Mouse (Mus musculus) heart, embryonic 11.5 days (tissue): ENCODE data around the gene Myrip. TPM values are rescaled to one million over a fixed set of nuclear protein-coding genes. Genes with fewer than 3 reads are reported as not detected.
"Not testable (repeated sequence)": the region's sequence is repeated elsewhere in the genome, so short reads cannot be mapped to it uniquely, and the experiment has no call there.

Source experiments
- ATAC-seq: fragments of 200-750 bp; cut with Nextera tagmentation; replicated peaks from 2 replicates; pipeline ENCODE4 v1.8.0; 2017; ENCODE audit warnings: moderate library complexity; ENCODE audit not compliant: insufficient number of reproducible peaks, low FRiP score, low TSS enrichment
- H3K27ac ChIP-seq: fragments of 300-500 bp; sonication (generic); 2 replicates; pipeline ENCODE4 v1.5.1; 2014; ENCODE audit warnings: mild to moderate bottlenecking, low read depth, low read length
- H3K27me3 ChIP-seq: fragments of 300-500 bp; sonication (generic); 2 replicates; pipeline ENCODE4 v1.6.1; 2014; ENCODE audit warnings: mild to moderate bottlenecking, low read length, mixed read lengths; ENCODE audit not compliant: control insufficient read depth, insufficient read depth
- H3K36me3 ChIP-seq: fragments of 300-500 bp; sonication (generic); 2 replicates; pipeline ENCODE4 v1.6.1; 2014; ENCODE audit warnings: mild to moderate bottlenecking, low read length, moderate library complexity, mixed read lengths; ENCODE audit not compliant: control insufficient read depth, insufficient read depth
- H3K4me1 ChIP-seq: fragments of 300-500 bp; sonication (generic); 2 replicates; pipeline ENCODE4 v1.6.1; 2014; ENCODE audit warnings: low read length; ENCODE audit not compliant: control insufficient read depth, insufficient read depth
- H3K4me2 ChIP-seq: fragments of 300-500 bp; sonication (generic); 2 replicates; pipeline ENCODE4 v1.6.1; 2014; ENCODE audit warnings: mild to moderate bottlenecking, moderate library complexity
- H3K4me3 ChIP-seq: fragments of 300-500 bp; sonication (generic); 2 replicates; pipeline ENCODE4 v1.5.1; 2014; ENCODE audit warnings: low read depth, low read length
- H3K9ac ChIP-seq: fragments of 300-500 bp; sonication (generic); 2 replicates; pipeline ENCODE4 v1.6.1; 2014; ENCODE audit warnings: mild to moderate bottlenecking, low read depth, low read length, moderate library complexity
- H3K9me3 ChIP-seq: fragments of 300-500 bp; sonication (generic); replicated peaks from 2 replicates; pipeline ENCODE4 v1.6.1; 2016; ENCODE audit warnings: low read length; ENCODE audit not compliant: control insufficient read depth
- WGBS: fragments of 180-500 bp; shearing (Covaris S2); extraction: QIAGEN DNeasy Blood & Tissue Kit; methylation state at CpG from one replicate; pipeline ENCODE4 v1.1.7; 2014; ENCODE audit not compliant: insufficient replicate concordance; 5-methylcytosine and 5-hydroxymethylcytosine counted together
- polyA plus RNA-seq: library from polyadenylated mRNA; unstranded; fragments of >200 nt; fragmentation: Nextera tagmentation; extraction: Ambion mirVana; gene quantifications from 2 replicates; pipeline ENCODE4 v1.2.1, GENCODE M21; 2014

Gene Myrip
- 0.11 and 0.15 TPM in 2 replicates for polyA plus RNA-seq

- H3K4me1 ChIP-seq, H3K4me2 ChIP-seq, H3K4me3 ChIP-seq, ATAC-seq, H3K9me3 ChIP-seq, H3K9ac ChIP-seq, H3K36me3 ChIP-seq, H3K27ac ChIP-seq: not testable (repeated sequence)
- peaks cover 44% of the 10 kb centered on the region for H3K27me3 ChIP-seq
- 71% methylated on average over 1 of the region's 1 CpGs for WGBS
Measured at GRCm38 (mm10) chr9:120301213-120301612, at the start of gene Myrip. Myrip (plus strand) TSS chr9:120301513.

- 84% methylated on average over 8 of the region's 8 CpGs for WGBS
Measured at GRCm38 (mm10) chr9:120259805-120260204, 41.5 kb upstream of the Myrip start.

GRCm38 (mm10) chr9:120263994-120264393 lies 37.3 kb upstream of the Myrip start:
- Histone ChIP-seq H3K4me3 (no peak overlapping the region), H3K27ac (no peak overlapping the region), H3K36me3 (no peaks in the 10 kb centered on the region), H3K4me2 (no peak overlapping the region), H3K4me1 (no peaks in the 10 kb centered on the region), H3K9me3 (no peaks in the 10 kb centered on the region), H3K9ac (no peak overlapping the region), H3K27me3 (no peaks in the 10 kb centered on the region)
- no peak for ATAC-seq
- 70% methylated on average over 5 of the region's 5 CpGs for WGBS

More at GRCm38 (mm10) chr9:120259805-120260204, 41.5 kb upstream of the Myrip start:
- H3K4me1 ChIP-seq: no peaks in the 10 kb centered on the region
- H3K27me3 ChIP-seq: no peaks in the 10 kb centered on the region
- H3K9me3 ChIP-seq: no peaks in the 10 kb centered on the region
- no peak overlapping the region for H3K27ac ChIP-seq
- no peak for ATAC-seq
- H3K4me2 ChIP-seq: no peak overlapping the region
- H3K4me3 ChIP-seq: no peak overlapping the region
- no peaks in the 10 kb centered on the region for H3K36me3 ChIP-seq
- H3K9ac ChIP-seq: no peak overlapping the region

- 63% methylated on average over 8 of the region's 8 CpGs for WGBS
- Histone ChIP-seq H3K9ac (no peak overlapping the region), H3K4me1 (no peaks in the 10 kb centered on the region), H3K27me3 (no peaks in the 10 kb centered on the region), H3K4me3 (no peak overlapping the region), H3K27ac (no peak overlapping the region), H3K36me3 (no peaks in the 10 kb centered on the region), H3K9me3 (no peaks in the 10 kb centered on the region), H3K4me2 (no peak overlapping the region)
- ATAC-seq: no peak
Measured at GRCm38 (mm10) chr9:120273083-120273482, 28.2 kb upstream of the Myrip start.

GRCm38 (mm10) chr9:120275226-120275625 lies 26.1 kb upstream of the Myrip start:
- no peaks in the 10 kb centered on the region for H3K4me1 ChIP-seq
- WGBS: 76% methylated on average over 7 of the region's 7 CpGs
- no peak overlapping the region for H3K27ac ChIP-seq
- no peak overlapping the region for H3K4me2 ChIP-seq
- H3K27me3 ChIP-seq: no peaks in the 10 kb centered on the region
- H3K9ac ChIP-seq: no peak overlapping the region
- ATAC-seq: no peak
- no peaks in the 10 kb centered on the region for H3K9me3 ChIP-seq
- H3K36me3 ChIP-seq: no peaks in the 10 kb centered on the region
- H3K4me3 ChIP-seq: no peak overlapping the region

- Histone ChIP-seq H3K27ac (no peak overlapping the region), H3K36me3 (no peaks in the 10 kb centered on the region), H3K4me2 (no peak overlapping the region), H3K9ac (no peak overlapping the region), H3K9me3 (no peaks in the 10 kb centered on the region), H3K4me1 (no peaks in the 10 kb centered on the region), H3K4me3 (no peak overlapping the region), H3K27me3 (no peaks in the 10 kb centered on the region)
- WGBS: 87% methylated on average over 12 of the region's 12 CpGs
- ATAC-seq: no peak
Measured at GRCm38 (mm10) chr9:120281147-120281546, 20.2 kb upstream of the Myrip start.

- 67% methylated on average over 9 of the region's 9 CpGs for WGBS
- ATAC-seq: no peak
- H3K27ac ChIP-seq: no peak overlapping the region
- H3K4me2 ChIP-seq: no peak overlapping the region
- H3K4me3 ChIP-seq: no peak overlapping the region
- no peak overlapping the region for H3K9ac ChIP-seq
- H3K36me3 ChIP-seq: no peaks in the 10 kb centered on the region
- H3K4me1 ChIP-seq: no peaks in the 10 kb centered on the region
- H3K9me3 ChIP-seq: no peaks in the 10 kb centered on the region
- no peaks in the 10 kb centered on the region for H3K27me3 ChIP-seq
Measured at GRCm38 (mm10) chr9:120282461-120283047, 18.8 kb upstream of the Myrip start.

- no peak overlapping the region for H3K4me3 ChIP-seq
Measured at GRCm38 (mm10) chr9:120283556-120283955, 17.8 kb upstream of the Myrip start.

GRCm38 (mm10) chr9:120288011-120288410 lies 13.3 kb upstream of the Myrip start:
- Histone ChIP-seq H3K36me3 (no peaks in the 10 kb centered on the region), H3K4me1 (no peaks in the 10 kb centered on the region), H3K27ac (no peak overlapping the region), H3K27me3 (no peaks in the 10 kb centered on the region), H3K9ac (no peak overlapping the region), H3K4me2 (no peak overlapping the region), H3K9me3 (no peaks in the 10 kb centered on the region), H3K4me3 (no peak overlapping the region)
- ATAC-seq: no peak
- 34% methylated on average over 3 of the region's 3 CpGs for WGBS

More at GRCm38 (mm10) chr9:120283556-120283955, 17.8 kb upstream of the Myrip start:
- Histone ChIP-seq H3K4me1 (no peaks in the 10 kb centered on the region), H3K4me2 (no peak overlapping the region), H3K36me3 (no peaks in the 10 kb centered on the region), H3K9ac (no peak overlapping the region), H3K27ac (no peak overlapping the region), H3K9me3 (no peaks in the 10 kb centered on the region), H3K27me3 (no peaks in the 10 kb centered on the region)
- ATAC-seq: no peak
- 88% methylated on average over 12 of the region's 12 CpGs for WGBS
